Mouse (Mus musculus) A20 (cell line): ENCODE results near the gene Dirc2.

Experiments used
- DNase-seq: peaks from one replicate; pipeline ENCODE4 v3.0.0-alpha.2; 2011; ENCODE audit warnings: low read depth, low spot score

Dirc2 gene

GRCm38 (mm10) chr16:35685027-35685426 lies 84.1 kb downstream of the Dirc2 start:
- DNase-seq: no peak

GRCm38 (mm10) chr16:35681327-35682108 lies 87.6 kb downstream of the Dirc2 start:
- DNase-seq: peak; percentile 31

GRCm38 (mm10) chr16:35678476-35678875 lies 90.7 kb downstream of the Dirc2 start:
- peak; percentile 26 for DNase-seq

GRCm38 (mm10) chr16:35677511-35678113 lies 91.5 kb downstream of the Dirc2 start:
- no peak for DNase-seq

- no peak for DNase-seq
These were observed 104.3 kb downstream of the Dirc2 start for GRCm38 (mm10) chr16:35664847-35665246.

- DNase-seq: no peak
These were observed 105.2 kb downstream of the Dirc2 start for GRCm38 (mm10) chr16:35663831-35664414.

GRCm38 (mm10) chr16:35660222-35660621 lies 108.9 kb downstream of the Dirc2 start:
- no peak for DNase-seq

- DNase-seq: no peak
These were observed 115.2 kb downstream of the Dirc2 start for GRCm38 (mm10) chr16:35653951-35654350.

- DNase-seq: no peak
These were observed 116.5 kb downstream of the Dirc2 start for GRCm38 (mm10) chr16:35652706-35653105.

GRCm38 (mm10) chr16:35652206-35652605 lies 117.0 kb downstream of the Dirc2 start:
- no peak for DNase-seq

- DNase-seq: no peak
These were observed 120.3 kb downstream of the Dirc2 start for GRCm38 (mm10) chr16:35648862-35649261.
